ENCODE assay signal across 9 mouse cellular contexts in genomic region chr5:53379612-53380011, GRCm38 (mm10).
DNase-seq lines count a peak whose midpoint lies in the region; ATAC-seq and TF ChIP-seq lines count a peak whose summit lies in the region.
"Had no signal": no experiment of that assay in that cellular context is flagged by ENCODE, and none has a peak within 500 bp of the region (broad histone marks: within the 10 kb centered on the region; RNA-seq: fewer than 3 reads in every experiment).

No protein-coding gene starts in this region.

- WGBS in hindbrain, postnatal 0 days, result 52% methylated on average over 17 of the region's 17 CpGs
- 82% methylated on average over 17 of the region's 17 CpGs for WGBS in hindbrain, embryonic 10.5 days
- 56% methylated on average over 17 of the region's 17 CpGs for WGBS in embryonic facial prominence, embryonic 11.5 days
- WGBS in macrophage (ENCODE audit: missing documents), result 87% methylated on average over 17 of the region's 17 CpGs

- no peaks in the 10 kb centered on the region for H3K36me3 ChIP-seq in hindbrain, postnatal 0 days (ENCODE audit: insufficient read depth, low read length)
- no peaks in the 10 kb centered on the region for H3K36me3 ChIP-seq in hindbrain, embryonic 10.5 days
- H3K36me3 ChIP-seq in embryonic facial prominence, embryonic 11.5 days (replicated peaks; ENCODE audit: control insufficient read depth, insufficient read depth, low read depth, low read length), result no peaks in the 10 kb centered on the region
- no peaks in the 10 kb centered on the region for H3K36me3 ChIP-seq in macrophage (ENCODE audit: inconsistent target)

- no peaks in the 10 kb centered on the region for H3K79me2 ChIP-seq in macrophage (ENCODE audit: inconsistent target)

- peak overlapping the region; percentile 0; the same call in 1 of the 2 replicates for H3K27ac ChIP-seq in hindbrain, postnatal 0 days
- H3K27ac ChIP-seq in hindbrain, embryonic 10.5 days, result no peak overlapping the region
- H3K27ac ChIP-seq in embryonic facial prominence, embryonic 11.5 days (replicated peaks; ENCODE audit: low read depth, low read length), result 0 out of 2 replicates have a peak overlapping the region, but pooled peaks have one; percentile 41
- H3K27ac ChIP-seq in macrophage, result peak overlapping the region; percentile 97

- H3K9me3 ChIP-seq in hindbrain, postnatal 0 days (ENCODE audit: low read length), result no peaks in the 10 kb centered on the region
- H3K9me3 ChIP-seq in hindbrain, embryonic 10.5 days, result no peaks in the 10 kb centered on the region
- H3K9me3 ChIP-seq in embryonic facial prominence, embryonic 11.5 days (replicated peaks; ENCODE audit: control insufficient read depth, low read length), result no peaks in the 10 kb centered on the region

- H3K4me1 ChIP-seq in hindbrain, postnatal 0 days (ENCODE audit: insufficient read depth, low read length), result no peaks in the 10 kb centered on the region
- H3K4me1 ChIP-seq in hindbrain, embryonic 10.5 days (replicated peaks), result 0 out of 2 replicates have a peak, but pooled peaks cover 4% of the 10 kb centered on the region
- H3K4me1 ChIP-seq in embryonic facial prominence, embryonic 11.5 days (ENCODE audit: control insufficient read depth, insufficient read depth, low read length), result no peaks in the 10 kb centered on the region; the same call in 1 of the 2 replicates

- peak; percentile 44; the same call in 1 of the 2 replicates for ATAC-seq in hindbrain, postnatal 0 days
- ATAC-seq in embryonic facial prominence, embryonic 11.5 days (replicated peaks; ENCODE audit: insufficient number of reproducible peaks, low FRiP score, low TSS enrichment, low read depth), result no peak

- no peak for TF ChIP-seq CTCF in hindbrain, postnatal 0 days (IDR thresholded peaks at IDR 0.05; ENCODE audit: low read depth)

- no peak overlapping the region for H3K9ac ChIP-seq in hindbrain, postnatal 0 days (replicated peaks; ENCODE audit: low read length)
- H3K9ac ChIP-seq in embryonic facial prominence, embryonic 11.5 days (replicated peaks; ENCODE audit: low read length), result no peak overlapping the region

- peak; percentile 37 for DNase-seq in hindbrain, postnatal 0 days (ENCODE audit: low spot score)
- no peak for DNase-seq in hindbrain, embryonic 10.5 days (ENCODE audit: low spot score)
- peak; percentile 41 for DNase-seq in embryonic facial prominence, embryonic 11.5 days (ENCODE audit: low spot score)
- DNase-seq in kidney, adult 8-10 months, result peak; percentile 62 to 65
- no peak for DNase-seq in adrenal gland, adult (ENCODE audit: inconsistent age in 2 of 2, low spot score in 1 of 2)
- DNase-seq in right cerebral cortex, adult 2 months (ENCODE audit: low spot score in 2 of 2), result no peak
- DNase-seq in left cerebral cortex, postnatal 25 days (ENCODE audit: low spot score in 2 of 2), result no peak
- DNase-seq: cerebellum, postnatal 14 days had no signal

- no peak overlapping the region for H3K4me3 ChIP-seq in hindbrain, postnatal 0 days (ENCODE audit: low read length)
- H3K4me3 ChIP-seq in hindbrain, embryonic 10.5 days, result no peak overlapping the region
- H3K4me3 ChIP-seq in embryonic facial prominence, embryonic 11.5 days (ENCODE audit: low read depth, low read length), result no peak overlapping the region
- no peak overlapping the region for H3K4me3 ChIP-seq in macrophage (ENCODE audit: inconsistent target)

- no peaks in the 10 kb centered on the region for H3K27me3 ChIP-seq in hindbrain, postnatal 0 days (ENCODE audit: insufficient read depth, low read length)
- no peaks in the 10 kb centered on the region for H3K27me3 ChIP-seq in hindbrain, embryonic 10.5 days (ENCODE audit: insufficient read depth, poor library complexity, severe bottlenecking)
- no peaks in the 10 kb centered on the region for H3K27me3 ChIP-seq in embryonic facial prominence, embryonic 11.5 days (ENCODE audit: control insufficient read depth, insufficient read depth, low read length)

- intact Hi-C loops in left cerebral cortex, postnatal 25 days (cut with DNase I), result loop anchor here (2.0 kb wide), 1 partner anchor 211 kb away; no protein-coding TSS in a partner anchor

- H3K4me2 ChIP-seq in hindbrain, postnatal 0 days (ENCODE audit: low read depth, low read length), result no peak overlapping the region
- H3K4me2 ChIP-seq in embryonic facial prominence, embryonic 11.5 days (ENCODE audit: low read depth, low read length), result no peak overlapping the region

Comparison
In these comparisons a context has a peak if more than half of its experiments do, and no peak if none do; other contexts are left out.
1. DNase-seq: peak in hindbrain, postnatal 0 days (single experiment), embryonic facial prominence, embryonic 11.5 days (single experiment) and kidney, adult 8-10 months (2 of 2); none in hindbrain, embryonic 10.5 days (single experiment), adrenal gland, adult (0 of 2), right cerebral cortex, adult 2 months (0 of 2) and left cerebral cortex, postnatal 25 days (0 of 2).